Mouse (Mus musculus) forebrain, embryonic 14.5 days (tissue): Measurements from ENCODE around the gene Tnfsf9. TPM values are rescaled to one million over a fixed set of nuclear protein-coding genes. Genes with fewer than 3 reads are reported as not detected.

Experiments
- ATAC-seq: fragments of 200-750 bp; cut with Nextera tagmentation; 2 replicates; pipeline ENCODE4 v1.8.0; 2017; ENCODE audit warnings: mild to moderate bottlenecking, moderate library complexity
- DNase-seq: peaks from one replicate; pipeline ENCODE4 v3.0.0-alpha.2; 2015; ENCODE audit warnings: low spot score
- H3K27ac ChIP-seq: fragments of 300-500 bp; sonication (generic); 2 replicates; pipeline ENCODE4 v1.5.1; 2014; ENCODE audit warnings: low read depth, mild to moderate bottlenecking, control low read depth, low read length, moderate library complexity
- H3K27me3 ChIP-seq: fragments of 300-500 bp; sonication (generic); replicated peaks from 2 replicates; pipeline ENCODE4 v1.6.1; 2014; ENCODE audit warnings: low read length, control low read depth, mixed read lengths; ENCODE audit not compliant: control insufficient read depth, insufficient read depth
- H3K36me3 ChIP-seq: fragments of 300-500 bp; sonication (generic); 2 replicates; pipeline ENCODE4 v1.6.1; 2014; ENCODE audit warnings: low read length, control low read depth; ENCODE audit not compliant: control insufficient read depth, insufficient read depth
- H3K4me1 ChIP-seq: fragments of 300-500 bp; sonication (generic); 2 replicates; pipeline ENCODE4 v1.6.1; 2014; ENCODE audit warnings: antibody characterized with exemption, low read length, control low read depth; ENCODE audit not compliant: control insufficient read depth, insufficient read depth
- H3K4me2 ChIP-seq: fragments of 300-500 bp; sonication (generic); 2 replicates; pipeline ENCODE4 v1.6.1; 2014; ENCODE audit warnings: mild to moderate bottlenecking, control low read depth, low read length
- H3K4me3 ChIP-seq: fragments of 300-500 bp; sonication (generic); 2 replicates; pipeline ENCODE4 v1.5.1; 2014; ENCODE audit warnings: low read depth, low read length, control low read depth
- H3K9ac ChIP-seq: fragments of 300-500 bp; sonication (generic); 2 replicates; pipeline ENCODE4 v1.6.1; 2014; ENCODE audit warnings: mild to moderate bottlenecking, low read length, control low read depth, moderate library complexity
- H3K9me3 ChIP-seq: fragments of 300-500 bp; sonication (generic); replicated peaks from 2 replicates; pipeline ENCODE4 v1.6.1; 2016; ENCODE audit warnings: low read length, control low read depth, mixed read lengths; ENCODE audit not compliant: control insufficient read depth
- WGBS: fragments of 180-500 bp; shearing (Covaris S2); extraction: QIAGEN DNeasy Blood & Tissue Kit; methylation state at CpG from one replicate; pipeline ENCODE4 v1.1.7; 2014; 5-methylcytosine and 5-hydroxymethylcytosine counted together
- polyA plus RNA-seq: library from polyadenylated mRNA; unstranded; fragments of >200 nt; fragmentation: Nextera tagmentation; extraction: Ambion mirVana; gene quantifications from 2 replicates; pipeline ENCODE4 v1.2.1, GENCODE M21; 2014

The Tnfsf9 gene
- polyA plus RNA-seq, 1 experiment from 2014 or later = 6.7 TPM

- Histone ChIP-seq H3K27me3 (no peaks in the 10 kb centered on the region), H3K4me2 (no peak overlapping the region), H3K36me3 (no peaks in the 10 kb centered on the region), H3K4me1 (no peaks in the 10 kb centered on the region), H3K4me3 (no peak overlapping the region), H3K27ac (no peak overlapping the region), H3K9ac (no peak overlapping the region), H3K9me3 (no peaks in the 10 kb centered on the region)
- 76% methylated on average over 3 of the region's 3 CpGs for WGBS
- DNase-seq (no peak), ATAC-seq (no peak)
Observed at GRCm38 (mm10) chr17:57135635-57136034, 30.5 kb downstream of the Tnfsf9 start.

- no peaks in the 10 kb centered on the region for H3K36me3 ChIP-seq
- H3K4me1 ChIP-seq = no peaks in the 10 kb centered on the region
- DNase-seq (no peak), ATAC-seq (no peak)
- no peaks in the 10 kb centered on the region for H3K9me3 ChIP-seq
- H3K4me2 ChIP-seq = no peak overlapping the region
- H3K4me3 ChIP-seq = no peak overlapping the region
- no peaks in the 10 kb centered on the region for H3K27me3 ChIP-seq
- WGBS = 87% methylated on average over 4 of the region's 4 CpGs
- H3K9ac ChIP-seq = no peak overlapping the region
- H3K27ac ChIP-seq = no peak overlapping the region
Observed at GRCm38 (mm10) chr17:57138676-57139075, 33.6 kb downstream of the Tnfsf9 start.

DNA sequence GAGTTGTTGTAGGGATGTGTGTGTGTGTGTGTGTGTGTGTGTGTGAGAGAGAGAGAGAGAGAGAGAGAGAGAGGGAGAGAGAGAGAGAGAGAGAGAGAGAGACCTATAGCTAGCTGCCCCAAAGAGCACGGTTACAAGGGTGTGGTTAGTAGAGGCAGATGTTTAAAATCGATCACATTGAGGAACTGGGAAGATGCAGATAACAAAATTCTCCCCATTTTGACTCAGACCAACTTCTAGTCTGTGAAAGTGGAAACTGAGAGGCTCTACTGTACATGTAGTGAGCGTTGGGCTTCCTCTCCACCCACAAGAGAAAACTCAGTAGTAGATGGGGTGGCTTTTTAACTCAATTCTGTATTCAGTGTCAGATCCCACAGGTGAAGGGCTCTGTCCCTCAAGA, 34.6 kb downstream of the Tnfsf9 start:
- Histone ChIP-seq H3K27me3 (no peaks in the 10 kb centered on the region), H3K4me3 (no peak overlapping the region), H3K36me3 (no peaks in the 10 kb centered on the region), H3K27ac (no peak overlapping the region), H3K9ac (no peak overlapping the region), H3K9me3 (no peaks in the 10 kb centered on the region), H3K4me1 (no peaks in the 10 kb centered on the region), H3K4me2 (no peak overlapping the region)
- ATAC-seq (no peak), DNase-seq (no peak)
- WGBS = 84% methylated on average over 3 of the region's 3 CpGs

- WGBS = 86% methylated on average over 3 of the region's 3 CpGs
- Histone ChIP-seq H3K9me3 (no peaks in the 10 kb centered on the region), H3K36me3 (no peaks in the 10 kb centered on the region), H3K4me1 (no peaks in the 10 kb centered on the region), H3K4me3 (no peak overlapping the region), H3K4me2 (no peak overlapping the region), H3K27me3 (peaks cover 10% of the 10 kb centered on the region), H3K27ac (no peak overlapping the region), H3K9ac (no peak overlapping the region)
- ATAC-seq (no peak), DNase-seq (no peak)
Observed at GRCm38 (mm10) chr17:57143704-57144103, 38.6 kb downstream of the Tnfsf9 start.

DNA sequence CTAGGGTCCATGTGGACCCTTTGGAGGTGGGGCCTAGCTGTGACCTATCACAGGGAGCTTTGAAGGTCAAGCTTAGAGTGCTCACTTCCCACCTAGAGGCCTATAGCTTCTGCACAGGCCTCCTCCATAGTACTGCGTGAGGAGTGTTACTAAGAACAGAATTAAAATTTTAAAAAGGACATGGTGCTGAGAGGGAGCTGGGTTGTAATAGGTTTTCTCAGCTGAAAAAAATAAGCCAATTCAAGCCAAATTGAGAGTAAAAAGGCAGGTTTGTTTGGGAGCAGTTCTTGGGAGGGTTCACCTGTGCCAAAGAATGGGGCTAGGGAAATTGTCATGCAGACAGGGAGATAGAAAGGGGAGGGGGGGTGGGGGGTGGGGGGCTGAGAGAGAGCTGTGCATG, 40.0 kb downstream of the Tnfsf9 start:
- Histone ChIP-seq H3K36me3 (no peaks in the 10 kb centered on the region), H3K27ac (no peak overlapping the region), H3K4me1 (no peaks in the 10 kb centered on the region), H3K4me3 (no peak overlapping the region), H3K27me3 (peaks cover 13% of the 10 kb centered on the region), H3K9ac (no peak overlapping the region), H3K9me3 (no peaks in the 10 kb centered on the region), H3K4me2 (no peak overlapping the region)
- no peak for ATAC-seq
- no peak for DNase-seq
- 56% methylated on average over 1 of the region's 1 CpGs for WGBS

- WGBS = 66% methylated on average over 4 of the region's 4 CpGs
- Histone ChIP-seq H3K36me3 (no peaks in the 10 kb centered on the region), H3K27me3 (peaks cover 13% of the 10 kb centered on the region), H3K9me3 (no peaks in the 10 kb centered on the region), H3K27ac (no peak overlapping the region), H3K4me1 (no peaks in the 10 kb centered on the region), H3K9ac (no peak overlapping the region), H3K4me3 (no peak overlapping the region), H3K4me2 (no peak overlapping the region)
- DNase-seq (no peak), ATAC-seq (no peak)
Observed at GRCm38 (mm10) chr17:57148343-57148742, 43.2 kb downstream of the Tnfsf9 start.

GRCm38 (mm10) chr17:57148994-57149803, 44.1 kb downstream of the Tnfsf9 start, which contains the start of gene Cd70:
Gene Cd70, minus strand, starts transcription at chr17:57149777.
- Histone ChIP-seq H3K4me1 (no peaks in the 10 kb centered on the region), H3K4me2 (peak within 1 kb of the TSS; percentile 48), H3K27ac (no peak within 1 kb of the TSS), H3K36me3 (no peaks in the 10 kb centered on the region), H3K9me3 (no peaks in the 10 kb centered on the region), H3K27me3 (peaks cover 13% of the 10 kb centered on the region), H3K9ac (peak within 1 kb of the TSS; percentile 53), H3K4me3 (peak within 1 kb of the TSS; percentile 26)
- ATAC-seq (no peak), DNase-seq (no peak)
- 3% methylated on average over 39 of the region's 39 CpGs for WGBS

GRCm38 (mm10) chr17:57153006-57153405, 47.9 kb downstream of the Tnfsf9 start:
- Histone ChIP-seq H3K4me3 (no peak overlapping the region), H3K4me2 (no peak overlapping the region), H3K27me3 (peaks cover 10% of the 10 kb centered on the region), H3K9me3 (no peaks in the 10 kb centered on the region), H3K36me3 (no peaks in the 10 kb centered on the region), H3K27ac (no peak overlapping the region), H3K9ac (no peak overlapping the region), H3K4me1 (no peaks in the 10 kb centered on the region)
- ATAC-seq (no peak), DNase-seq (no peak)
- WGBS = 89% methylated on average over 6 of the region's 6 CpGs

DNA sequence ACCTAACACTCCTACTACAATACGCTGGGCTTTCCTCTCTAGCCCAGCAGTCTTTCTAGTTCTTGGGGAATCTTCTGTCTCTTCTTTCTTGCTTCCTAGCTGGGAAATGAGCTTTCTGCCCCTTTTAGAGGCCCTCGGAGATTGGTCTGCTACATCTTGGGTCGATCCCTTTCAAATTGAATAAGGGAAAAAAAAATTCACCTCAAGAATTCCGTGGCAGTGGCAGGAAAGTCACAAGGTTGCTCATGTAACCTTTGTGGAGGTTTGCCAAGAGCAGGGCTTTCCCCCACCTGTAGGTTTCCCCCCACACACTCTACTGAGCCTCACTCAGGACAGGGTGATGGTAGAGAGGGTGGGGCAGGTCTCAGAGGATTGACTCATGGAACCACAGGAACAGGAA, 48.7 kb downstream of the Tnfsf9 start:
- Histone ChIP-seq H3K36me3 (no peaks in the 10 kb centered on the region), H3K4me1 (no peaks in the 10 kb centered on the region), H3K27me3 (peaks cover 3% of the 10 kb centered on the region), H3K4me2 (no peak overlapping the region), H3K9ac (no peak overlapping the region), H3K4me3 (no peak overlapping the region), H3K9me3 (no peaks in the 10 kb centered on the region), H3K27ac (no peak overlapping the region)
- DNase-seq (no peak), ATAC-seq (no peak)
- WGBS = 84% methylated on average over 4 of the region's 4 CpGs
